Mouse (Mus musculus) stomach, embryonic 14.5 days (tissue): ENCODE data around the gene Olfml1. TPM values are rescaled to one million over a fixed set of nuclear protein-coding genes. Genes with fewer than 3 reads are reported as not detected.
A peak's percentile ranks its signal among the peaks of the same experiment; 100 is the strongest.

Experiments
- ATAC-seq: fragments of 200-750 bp; cut with Nextera tagmentation; 2 replicates; pipeline ENCODE4 v1.8.0; 2017; ENCODE audit warnings: low read depth, moderate TSS enrichment; ENCODE audit not compliant: insufficient number of reproducible peaks, insufficient read depth, low FRiP score
- H3K27ac ChIP-seq: fragments of 300-500 bp; sonication (generic); 2 replicates; pipeline ENCODE4 v1.5.1; 2014; ENCODE audit warnings: mild to moderate bottlenecking, low read length, moderate library complexity, mixed read lengths
- H3K27me3 ChIP-seq: fragments of 300-500 bp; sonication (generic); 2 replicates; pipeline ENCODE4 v1.6.1; 2014; ENCODE audit warnings: low read length, control low read depth, mixed read lengths; ENCODE audit not compliant: control insufficient read depth, insufficient read depth
- H3K36me3 ChIP-seq: fragments of 300-500 bp; sonication (generic); 2 replicates; pipeline ENCODE4 v1.6.1; 2014; ENCODE audit warnings: mild to moderate bottlenecking, control low read depth, low read length, moderate library complexity, mixed read lengths; ENCODE audit not compliant: control insufficient read depth, insufficient read depth
- H3K4me1 ChIP-seq: fragments of 300-500 bp; sonication (generic); 2 replicates; pipeline ENCODE4 v1.6.1; 2014; ENCODE audit warnings: low read length, control low read depth, mixed read lengths; ENCODE audit not compliant: control insufficient read depth, insufficient read depth
- H3K4me2 ChIP-seq: fragments of 300-500 bp; sonication (generic); replicated peaks from 2 replicates; pipeline ENCODE4 v1.6.1; 2014; ENCODE audit warnings: low read depth, low read length, control low read depth
- H3K4me3 ChIP-seq: fragments of 300-500 bp; sonication (generic); 2 replicates; pipeline ENCODE4 v1.5.1; 2014; ENCODE audit warnings: low read depth, low read length, control low read depth
- H3K9ac ChIP-seq: fragments of 300-500 bp; sonication (generic); replicated peaks from 2 replicates; pipeline ENCODE4 v1.6.1; 2014; ENCODE audit warnings: low read depth, mild to moderate bottlenecking, control low read depth, low read length, moderate library complexity, mixed read lengths
- H3K9me3 ChIP-seq: fragments of 300-500 bp; sonication (generic); 2 replicates; pipeline ENCODE4 v1.6.1; 2016; ENCODE audit warnings: low read depth, low read length, control low read depth; ENCODE audit not compliant: control insufficient read depth
- WGBS: fragments of 180-500 bp; shearing (Covaris S2); extraction: QIAGEN DNeasy Blood & Tissue Kit; methylation state at CpG from one replicate; pipeline ENCODE4 v1.1.7; 2014; 5-methylcytosine and 5-hydroxymethylcytosine counted together
- polyA plus RNA-seq: library from polyadenylated mRNA; unstranded; fragments of >200 nt; fragmentation: Nextera tagmentation; extraction: Ambion mirVana; gene quantifications from 2 replicates; pipeline ENCODE4 v1.2.1, GENCODE M21; 2014

Olfml1 gene
- polyA plus RNA-seq, 1 experiment from 2014 or later: 22.6 TPM

DNA sequence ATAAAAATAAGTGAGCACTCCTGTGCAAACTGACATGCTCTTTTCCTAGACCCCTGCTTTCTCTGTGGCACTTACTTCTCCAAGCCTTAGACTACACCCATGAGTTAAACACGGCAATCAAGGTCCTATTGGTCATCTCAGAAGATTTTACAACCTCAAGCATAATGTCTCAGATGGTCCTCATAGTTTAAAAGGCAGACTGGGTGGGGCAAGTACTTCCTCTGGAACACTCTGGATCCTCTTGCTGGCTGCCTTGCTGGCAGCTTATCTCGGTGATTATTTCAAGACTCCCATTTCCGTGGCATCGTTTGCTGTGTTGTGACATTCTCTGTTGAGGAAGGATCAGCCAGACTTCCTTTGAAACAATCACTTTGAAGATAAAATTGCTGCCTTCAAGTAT lies 27.2 kb upstream of the Olfml1 start:
- Histone ChIP-seq H3K27me3 (no peaks in the 10 kb centered on the region), H3K4me1 (no peaks in the 10 kb centered on the region)
- no peak for ATAC-seq

DNA sequence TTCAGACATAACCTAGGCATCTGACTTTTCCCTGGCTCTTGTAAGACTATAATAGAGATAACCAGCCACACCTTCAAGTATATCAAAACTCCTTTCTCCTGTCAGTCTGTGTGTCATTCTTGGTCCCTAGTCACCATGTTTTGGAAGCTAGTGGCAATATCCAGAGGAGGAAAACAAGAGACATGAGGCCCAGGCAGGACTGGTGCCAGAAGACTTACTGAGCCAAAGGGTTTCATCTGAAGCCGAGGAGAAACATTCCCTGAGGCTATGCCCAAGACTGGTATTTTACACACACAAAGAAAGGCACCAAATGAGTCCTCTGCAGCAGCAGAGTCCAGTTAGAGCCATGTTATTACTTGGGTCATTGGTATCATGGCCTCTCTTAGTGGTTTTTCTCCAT lies 22.2 kb upstream of the Olfml1 start:
- WGBS: 63% methylated on average over 1 of the region's 1 CpGs
- no peak for ATAC-seq
- Histone ChIP-seq H3K9ac (no peak overlapping the region), H3K4me1 (no peaks in the 10 kb centered on the region), H3K27me3 (no peaks in the 10 kb centered on the region), H3K9me3 (no peaks in the 10 kb centered on the region), H3K4me3 (no peak overlapping the region), H3K27ac (no peak overlapping the region), H3K36me3 (no peaks in the 10 kb centered on the region), H3K4me2 (no peak overlapping the region)

More for the DNA sequence above, 27.2 kb upstream of the Olfml1 start:
- 30% methylated on average over 4 of the region's 4 CpGs for WGBS
- Histone ChIP-seq H3K4me2 (no peak overlapping the region), H3K9ac (no peak overlapping the region), H3K9me3 (no peaks in the 10 kb centered on the region), H3K27ac (no peak overlapping the region), H3K4me3 (no peak overlapping the region), H3K36me3 (no peaks in the 10 kb centered on the region)

DNA sequence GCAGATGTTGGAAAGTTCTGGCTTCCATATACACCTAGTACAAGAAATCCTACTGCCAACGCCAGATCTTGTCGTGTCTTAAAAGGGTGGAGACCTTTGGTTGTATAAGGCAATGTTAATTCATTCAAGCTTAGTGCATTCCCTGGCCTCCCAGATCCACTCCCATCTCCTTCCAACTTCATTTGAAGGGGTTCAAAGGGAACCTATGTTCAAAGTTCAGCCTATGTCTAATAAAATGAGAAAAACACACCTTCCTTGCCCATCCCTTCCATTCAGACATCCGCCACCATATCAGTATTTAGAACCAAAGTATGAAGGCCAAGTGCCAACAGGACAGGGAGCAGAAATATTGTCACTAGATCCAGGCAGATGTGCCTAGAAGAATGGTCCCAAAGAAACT lies 19.4 kb upstream of the Olfml1 start:
- WGBS: 85% methylated on average over 3 of the region's 3 CpGs
- Histone ChIP-seq H3K9ac (no peak overlapping the region), H3K4me1 (no peaks in the 10 kb centered on the region), H3K27me3 (no peaks in the 10 kb centered on the region), H3K4me3 (no peak overlapping the region), H3K36me3 (no peaks in the 10 kb centered on the region), H3K9me3 (no peaks in the 10 kb centered on the region), H3K27ac (no peak overlapping the region), H3K4me2 (no peak overlapping the region)
- ATAC-seq: no peak

GRCm38 (mm10) chr7:107553461-107553860 lies 13.8 kb upstream of the Olfml1 start:
- 37% methylated on average over 1 of the region's 1 CpGs for WGBS
- Histone ChIP-seq H3K27ac (no peak overlapping the region), H3K36me3 (no peaks in the 10 kb centered on the region), H3K4me1 (no peaks in the 10 kb centered on the region), H3K9me3 (no peaks in the 10 kb centered on the region), H3K4me3 (no peak overlapping the region), H3K9ac (no peak overlapping the region), H3K27me3 (no peaks in the 10 kb centered on the region), H3K4me2 (no peak overlapping the region)
- ATAC-seq: no peak

DNA sequence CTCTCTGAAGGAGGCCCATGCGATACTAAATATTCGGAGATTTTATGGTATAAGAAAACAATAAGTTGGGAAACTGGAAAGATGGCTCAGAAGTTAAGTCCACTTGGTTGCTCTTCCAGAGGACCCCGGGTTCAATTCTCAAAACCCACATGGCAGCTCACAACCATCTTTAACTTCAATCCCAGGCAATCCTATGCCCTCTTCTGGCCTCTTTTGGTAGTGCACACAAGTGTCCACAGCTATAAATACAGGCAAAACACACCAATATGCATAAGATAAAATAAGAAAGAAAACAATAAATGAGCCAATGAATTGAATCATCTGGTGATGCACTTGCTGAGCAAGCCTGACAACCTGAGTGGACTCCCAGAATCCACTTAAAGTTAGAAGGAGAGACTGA lies 11.3 kb upstream of the Olfml1 start:
- WGBS: 88% methylated on average over 3 of the region's 3 CpGs
- H3K4me1 ChIP-seq: no peaks in the 10 kb centered on the region
- no peak overlapping the region for H3K9ac ChIP-seq
- ATAC-seq: no peak
- H3K4me3 ChIP-seq: no peak overlapping the region
- no peaks in the 10 kb centered on the region for H3K36me3 ChIP-seq
- H3K4me2 ChIP-seq: no peak overlapping the region
- no peaks in the 10 kb centered on the region for H3K9me3 ChIP-seq
- H3K27me3 ChIP-seq: no peaks in the 10 kb centered on the region
- no peak overlapping the region for H3K27ac ChIP-seq

DNA sequence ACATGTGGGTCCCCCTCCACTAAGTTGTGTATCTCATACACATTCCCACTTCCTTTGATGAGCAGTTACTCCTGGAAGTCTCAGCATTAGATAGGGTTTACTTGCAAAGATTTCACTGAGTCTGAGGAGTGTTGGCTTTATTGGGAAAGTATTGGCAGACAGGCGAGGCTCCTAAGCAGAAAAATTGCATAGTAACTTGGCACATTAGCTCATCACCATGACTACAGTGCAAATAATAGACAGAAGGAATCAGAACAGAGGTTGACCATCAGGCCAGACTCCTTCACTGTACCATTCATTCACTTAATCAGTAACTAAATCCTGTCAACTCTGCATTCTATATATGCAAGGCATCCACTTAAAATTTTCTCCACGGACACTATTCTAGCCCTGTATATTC lies 6.6 kb upstream of the Olfml1 start:
- Histone ChIP-seq H3K4me2 (no peak overlapping the region), H3K9me3 (no peaks in the 10 kb centered on the region), H3K4me1 (no peaks in the 10 kb centered on the region), H3K9ac (no peak overlapping the region), H3K36me3 (no peaks in the 10 kb centered on the region), H3K27me3 (no peaks in the 10 kb centered on the region), H3K27ac (no peak overlapping the region), H3K4me3 (no peak overlapping the region)
- ATAC-seq: no peak
- 56% methylated on average over 2 of the region's 2 CpGs for WGBS

DNA sequence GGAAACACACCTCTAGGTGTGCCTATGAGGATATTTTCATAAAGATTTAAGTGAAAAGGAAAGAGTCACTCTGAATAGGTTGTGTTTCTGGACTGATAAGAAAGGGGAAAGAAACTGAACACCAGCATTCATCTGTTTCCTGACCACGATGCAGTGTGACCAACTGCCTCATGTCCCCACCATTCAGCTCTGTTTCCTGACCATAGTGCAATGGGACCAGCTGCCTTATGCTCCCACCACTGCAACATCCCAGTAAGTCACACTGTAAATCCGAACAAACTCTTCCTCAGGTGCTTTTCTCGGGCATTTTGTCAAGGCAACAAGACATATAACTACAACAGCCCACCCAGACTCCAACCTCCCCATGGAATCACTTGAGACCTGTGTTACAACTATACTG lies 5.7 kb upstream of the Olfml1 start:
- Histone ChIP-seq H3K36me3 (no peaks in the 10 kb centered on the region), H3K27ac (no peak overlapping the region), H3K9ac (no peak overlapping the region), H3K27me3 (no peaks in the 10 kb centered on the region), H3K4me3 (no peak overlapping the region), H3K4me1 (peaks cover 3% of the 10 kb centered on the region; the same call in 1 of the 2 replicates), H3K9me3 (no peaks in the 10 kb centered on the region), H3K4me2 (no peak overlapping the region)
- 65% methylated on average over 3 of the region's 3 CpGs for WGBS
- ATAC-seq: no peak

DNA sequence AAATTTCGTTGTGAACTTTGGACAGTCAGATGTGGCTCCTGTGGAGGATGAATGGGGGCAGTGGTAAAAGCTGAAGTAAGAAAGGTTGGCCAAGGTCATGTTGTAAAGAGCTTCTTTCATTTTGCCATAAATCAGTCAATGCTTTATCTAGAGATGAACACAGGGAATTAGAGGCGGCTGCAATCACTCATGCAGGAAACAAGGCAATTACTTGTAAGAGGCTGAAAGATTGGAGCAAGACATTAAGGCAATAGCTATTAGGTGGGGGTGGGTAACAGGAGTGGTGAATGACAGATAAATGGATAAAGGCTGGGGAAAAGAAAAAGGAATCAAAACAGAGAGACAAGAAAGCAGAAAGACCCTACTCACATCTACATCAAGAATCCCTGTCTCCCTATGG lies 3.5 kb upstream of the Olfml1 start:
- peaks cover 5% of the 10 kb centered on the region; the same call in 1 of the 2 replicates for H3K4me1 ChIP-seq
- no peak overlapping the region for H3K4me3 ChIP-seq
- no peak overlapping the region for H3K9ac ChIP-seq
- no peaks in the 10 kb centered on the region for H3K9me3 ChIP-seq
- no peak for ATAC-seq
- H3K36me3 ChIP-seq: no peaks in the 10 kb centered on the region
- 36% methylated on average over 2 of the region's 2 CpGs for WGBS
- H3K27me3 ChIP-seq: no peaks in the 10 kb centered on the region
- H3K4me2 ChIP-seq: no peak overlapping the region
- H3K27ac ChIP-seq: no peak overlapping the region

DNA sequence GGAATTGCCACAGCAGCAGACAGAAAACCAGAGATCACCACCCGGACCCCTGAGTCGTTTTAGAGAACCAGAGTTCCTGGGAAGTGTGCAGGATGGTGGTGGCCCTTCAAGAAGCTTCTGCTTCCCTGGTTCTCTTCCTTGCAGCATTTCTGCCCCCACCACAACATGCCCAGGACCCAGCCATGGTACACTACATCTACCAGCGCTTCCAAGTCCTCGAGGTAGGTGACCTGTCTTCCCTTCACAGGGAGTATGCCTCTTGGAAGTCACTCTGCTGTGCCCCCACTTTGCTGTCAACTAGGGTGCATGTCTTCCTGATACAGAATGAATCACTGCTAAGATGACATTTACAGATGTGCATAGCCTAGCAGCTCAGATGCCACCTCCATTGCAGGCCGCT lies 428 bp downstream of the Olfml1 start:
- Histone ChIP-seq H3K27me3 (no peaks in the 10 kb centered on the region), H3K36me3 (peaks cover 3% of the 10 kb centered on the region; the same call in 1 of the 2 replicates), H3K4me1 (peaks cover 5% of the 10 kb centered on the region; the same call in 1 of the 2 replicates), H3K9ac (peak overlapping the region; percentile 25; the same call in 1 of the 2 replicates), H3K9me3 (no peaks in the 10 kb centered on the region), H3K4me3 (peak overlapping the region; percentile 35), H3K27ac (peak overlapping the region; percentile 90), H3K4me2 (peak overlapping the region; percentile 47)
- peak; percentile 38; the same call in 1 of the 2 replicates for ATAC-seq
- 36% methylated on average over 5 of the region's 5 CpGs for WGBS
